Mouse (Mus musculus) C2C12 (cell line): ENCODE data around the gene Traip. TPM values are rescaled to one million over a fixed set of nuclear protein-coding genes. Genes with fewer than 3 reads are reported as not detected.

Source experiments
- H3K27me3 ChIP-seq: one replicate; pipeline ENCODE4 v1.6.1; 2011; ENCODE audit not compliant: control insufficient read depth, insufficient read depth, insufficient read length
- H3K36me3 ChIP-seq: one replicate; pipeline ENCODE4 v1.6.1; 2011; ENCODE audit not compliant: control insufficient read depth, insufficient read depth
- H3K4me3 ChIP-seq: one replicate; pipeline ENCODE4 v1.5.1; 2011; ENCODE audit warnings: mild to moderate bottlenecking, control low read depth; ENCODE audit not compliant: poor library complexity, insufficient read depth, severe bottlenecking
- H3K79me2 ChIP-seq: one replicate; pipeline ENCODE4 v1.6.1; 2011; ENCODE audit not compliant: control insufficient read depth, insufficient read depth
- H3K79me3 ChIP-seq: one replicate; pipeline ENCODE4 v1.6.1; 2011; ENCODE audit warnings: low read depth, control low read depth
- H3ac ChIP-seq: one replicate; pipeline ENCODE3; 2011; ENCODE audit warnings: low read depth; ENCODE audit not compliant: control insufficient read depth, insufficient read length
- CEBPB ChIP-seq: IDR thresholded peaks from one replicate; pipeline ENCODE4 v1.6.1; 2011; ENCODE audit warnings: low read depth, mild to moderate bottlenecking, control low read depth, moderate library complexity
- CTCF ChIP-seq: IDR thresholded peaks from one replicate; pipeline ENCODE4 v1.5.1; 2011; ENCODE audit not compliant: control insufficient read depth, insufficient read depth, insufficient read length
- FOSL1 ChIP-seq: IDR thresholded peaks from one replicate; pipeline ENCODE4 v1.8.0; 2011; ENCODE audit warnings: mild to moderate bottlenecking, low read length; ENCODE audit not compliant: poor library complexity, insufficient read depth, severe bottlenecking
- MAX ChIP-seq: IDR thresholded peaks from one replicate; pipeline ENCODE4 v1.6.1; 2011; ENCODE audit warnings: mild to moderate bottlenecking, control low read depth
- MYOD1 ChIP-seq: IDR thresholded peaks from one replicate; pipeline ENCODE4 v1.6.1; 2011; ENCODE audit warnings: low read depth; ENCODE audit not compliant: control insufficient read depth, insufficient read length
- MYOG ChIP-seq: IDR thresholded peaks from one replicate; pipeline ENCODE4 v1.6.1; 2011; ENCODE audit not compliant: control insufficient read depth, insufficient read length; ENCODE audit errors: extremely low read depth
- USF1 ChIP-seq: IDR thresholded peaks from one replicate; pipeline ENCODE4 v1.6.1; 2011; ENCODE audit warnings: low read depth, mild to moderate bottlenecking, control low read depth, moderate library complexity
- polyA plus RNA-seq: library from polyadenylated mRNA; unstranded; fragments of >200 nt; fragmentation: generic; extraction: Trizol; gene quantifications from one replicate; pipeline ENCODE4 v1.2.1, GENCODE M21; 2012; ENCODE audit warnings: missing spikeins

Gene Traip
- polyA plus RNA-seq, 1 experiment, result 18.5 TPM

- no peak within 1 kb of the TSS for H3K4me3 ChIP-seq
- no peaks in the 10 kb centered on the region for H3K36me3 ChIP-seq
- H3K79me3 ChIP-seq, result no peaks in the 10 kb centered on the region
- no peak for TF ChIP-seq MAX
- H3ac ChIP-seq, result no peak within 1 kb of the TSS
- H3K27me3 ChIP-seq, result peaks cover 6% of the 10 kb centered on the region
- no peaks in the 10 kb centered on the region for H3K79me2 ChIP-seq
Measured at GRCm38 (mm10) chr9:107992197-107992596, 42.3 kb downstream of the Traip start, which contains the start of gene Cdhr4. Gene Cdhr4 (plus strand): TSS chr9:107992497.

- H3K79me2 ChIP-seq, result no peaks in the 10 kb centered on the region
- TF ChIP-seq CTCF (no peak), USF1 (no peak), MYOG (no peak), CEBPB (no peak), MAX (no peak), FOSL1 (no peak), MYOD1 (no peak)
- no peaks in the 10 kb centered on the region for H3K79me3 ChIP-seq
- H3K36me3 ChIP-seq, result no peaks in the 10 kb centered on the region
- H3ac ChIP-seq, result no peak overlapping the region
- H3K4me3 ChIP-seq, result no peak overlapping the region
- H3K27me3 ChIP-seq, result peaks cover 14% of the 10 kb centered on the region
Measured at GRCm38 (mm10) chr9:107993013-107993412, 43.1 kb downstream of the Traip start.

- Histone ChIP-seq H3K4me3 (no peak overlapping the region), H3K36me3 (no peaks in the 10 kb centered on the region)
Measured at GRCm38 (mm10) chr9:107994464-107994863, 44.5 kb downstream of the Traip start.

GRCm38 (mm10) chr9:107995513-107995912 is 45.6 kb downstream of the Traip start:
- Histone ChIP-seq H3K4me3 (no peak overlapping the region), H3ac (no peak overlapping the region), H3K79me3 (no peaks in the 10 kb centered on the region), H3K36me3 (no peaks in the 10 kb centered on the region), H3K79me2 (no peaks in the 10 kb centered on the region), H3K27me3 (peaks cover 31% of the 10 kb centered on the region)
- TF ChIP-seq USF1 (no peak), MYOD1 (no peak), MYOG (no peak), CTCF (no peak), CEBPB (no peak), FOSL1 (no peak), MAX (no peak)

More at GRCm38 (mm10) chr9:107994464-107994863, 44.5 kb downstream of the Traip start:
- Histone ChIP-seq H3ac (no peak overlapping the region), H3K27me3 (peaks cover 28% of the 10 kb centered on the region), H3K79me3 (no peaks in the 10 kb centered on the region), H3K79me2 (no peaks in the 10 kb centered on the region)
- TF ChIP-seq MYOG (no peak), FOSL1 (no peak), MYOD1 (no peak), CEBPB (no peak), CTCF (no peak), MAX (no peak), USF1 (no peak)

- Histone ChIP-seq H3K27me3 (peaks cover 31% of the 10 kb centered on the region), H3ac (no peak within 1 kb of the TSS), H3K79me3 (no peaks in the 10 kb centered on the region), H3K4me3 (no peak within 1 kb of the TSS), H3K79me2 (no peaks in the 10 kb centered on the region), H3K36me3 (no peaks in the 10 kb centered on the region)
- TF ChIP-seq MYOG (no peak), FOSL1 (no peak), CEBPB (no peak), MYOD1 (no peak), USF1 (no peak), MAX (no peak), CTCF (no peak)
Measured at GRCm38 (mm10) chr9:107996049-107996448, 46.1 kb downstream of the Traip start, which contains the start of gene Gm20662. Gene Gm20662 (plus strand): TSS chr9:107996349.

GRCm38 (mm10) chr9:108001922-108002770 is 52.2 kb downstream of the Traip start, which contains the start of gene Ip6k1:
Gene Ip6k1 (plus strand): TSS chr9:108002501.
- Histone ChIP-seq H3ac (peak within 1 kb of the TSS; percentile 96), H3K36me3 (no peaks in the 10 kb centered on the region), H3K79me3 (peaks cover 22% of the 10 kb centered on the region), H3K4me3 (peak within 1 kb of the TSS; percentile 75), H3K27me3 (peaks cover 26% of the 10 kb centered on the region), H3K79me2 (peaks cover 47% of the 10 kb centered on the region)
- TF ChIP-seq MAX, result peak; percentile 47
- no peak for TF ChIP-seq CTCF
- no peak for TF ChIP-seq MYOD1
- no peak for TF ChIP-seq CEBPB
- TF ChIP-seq USF1, result peak; percentile 100
- TF ChIP-seq MYOG, result no peak
